Mouse (Mus musculus) limb, embryonic 12.5 days (tissue): ENCODE results near the gene Smim17. TPM values are rescaled to one million over a fixed set of nuclear protein-coding genes. Genes with fewer than 3 reads are reported as not detected.

ENCODE experiments used
- polyA plus RNA-seq: library from polyadenylated mRNA; unstranded; fragments of >200 nt; fragmentation: Nextera tagmentation; extraction: Ambion mirVana; gene quantifications from 2 replicates; pipeline ENCODE4 v1.2.1, GENCODE M21; 2016

Smim17 gene
- polyA plus RNA-seq, 1 experiment from 2014 or later = 0.35 TPM

Other genes starting within 250 kb of the Smim17 start
- 35.2 and 36.1 TPM in 2 replicates for gene Zfp787, start 242.7 kb upstream of the Smim17 start, polyA plus RNA-seq
- gene Zfp444, start 226.5 kb upstream of the Smim17 start, polyA plus RNA-seq = 73.5 and 81.0 TPM in 2 replicates
- gene Galp, start 201.6 kb upstream of the Smim17 start, polyA plus RNA-seq = not detected in 2 replicates
- not detected in 2 replicates for gene Zscan5b, start 176.4 kb upstream of the Smim17 start, polyA plus RNA-seq
- gene Epp13, start 146.0 kb upstream of the Smim17 start, polyA plus RNA-seq = not detected in 2 replicates
- gene Zfp667, start 112.1 kb upstream of the Smim17 start, polyA plus RNA-seq = 8.3 and 8.8 TPM in 2 replicates
- 8.2 and 8.8 TPM in 2 replicates for gene Zfp583, start 67.4 kb upstream of the Smim17 start, polyA plus RNA-seq
- gene Gm3854, start 55.0 kb upstream of the Smim17 start, polyA plus RNA-seq = 3.5 and 4.1 TPM in 2 replicates
- 1.8 and 2.1 TPM in 2 replicates for gene Zfp78, start 35.4 kb upstream of the Smim17 start, polyA plus RNA-seq
- gene Zfp28, start 15.4 kb upstream of the Smim17 start, polyA plus RNA-seq = 11.1 and 12.3 TPM in 2 replicates
- gene Gm20715, start 11.6 kb downstream of the Smim17 start, polyA plus RNA-seq = not detected in 2 replicates
- gene Olfr1344, start 40.0 kb downstream of the Smim17 start, polyA plus RNA-seq = not detected in 2 replicates
- gene Olfr1336, start 57.5 kb downstream of the Smim17 start, polyA plus RNA-seq = not detected in 2 replicates
- gene Olfr1346, start 68.4 kb downstream of the Smim17 start, polyA plus RNA-seq = not detected in 2 replicates
- gene Olfr5, start 88.2 kb downstream of the Smim17 start, polyA plus RNA-seq = not detected in 2 replicates
- gene Olfr1347, start 101.0 kb downstream of the Smim17 start, polyA plus RNA-seq = not detected in 2 replicates
- gene Olfr1348, start 110.0 kb downstream of the Smim17 start, polyA plus RNA-seq = not detected in 2 replicates
- gene Olfr1349, start 124.2 kb downstream of the Smim17 start, polyA plus RNA-seq = not detected in 2 replicates
- not detected in 2 replicates for gene Olfr1350, start 166.1 kb downstream of the Smim17 start, polyA plus RNA-seq